Mouse (Mus musculus) forebrain, embryonic 12.5 days (tissue): ENCODE measurements around the gene Sigirr. TPM values are rescaled to one million over a fixed set of nuclear protein-coding genes. Genes with fewer than 3 reads are reported as not detected.

Experiments used
- ATAC-seq: fragments of 200-750 bp; cut with Nextera tagmentation; 2 replicates; pipeline ENCODE4 v1.8.0; 2017; ENCODE audit warnings: moderate TSS enrichment; ENCODE audit not compliant: low FRiP score
- H3K27ac ChIP-seq: fragments of 300-500 bp; sonication (generic); 2 replicates; pipeline ENCODE4 v1.5.1; 2016; ENCODE audit warnings: mild to moderate bottlenecking
- H3K27me3 ChIP-seq: fragments of 300-500 bp; sonication (generic); 2 replicates; pipeline ENCODE4 v1.6.1; 2016; ENCODE audit warnings: mild to moderate bottlenecking
- H3K36me3 ChIP-seq: fragments of 300-500 bp; sonication (generic); replicated peaks from 2 replicates; pipeline ENCODE4 v1.6.1; 2016; ENCODE audit warnings: mild to moderate bottlenecking
- H3K4me1 ChIP-seq: fragments of 300-500 bp; sonication (generic); 2 replicates; pipeline ENCODE4 v1.6.1; 2016
- H3K4me2 ChIP-seq: fragments of 300-500 bp; sonication (generic); 2 replicates; pipeline ENCODE4 v1.6.1; 2016; ENCODE audit warnings: mild to moderate bottlenecking, moderate library complexity
- H3K4me3 ChIP-seq: fragments of 300-500 bp; sonication (generic); replicated peaks from 2 replicates; pipeline ENCODE4 v1.5.1; 2016; ENCODE audit warnings: mild to moderate bottlenecking
- H3K9ac ChIP-seq: fragments of 300-500 bp; sonication (generic); 2 replicates; pipeline ENCODE4 v1.6.1; 2016; ENCODE audit warnings: mild to moderate bottlenecking
- H3K9me3 ChIP-seq: fragments of 300-500 bp; sonication (generic); 2 replicates; pipeline ENCODE4 v1.6.1; 2016
- WGBS: fragments of 180-500 bp; shearing (Covaris S2); methylation state at CpG from one replicate; pipeline ENCODE4 v1.1.7; 2016; 5-methylcytosine and 5-hydroxymethylcytosine counted together
- polyA plus RNA-seq: library from polyadenylated mRNA; unstranded; fragments of >200 nt; fragmentation: Nextera tagmentation; extraction: Ambion mirVana; gene quantifications from 2 replicates; pipeline ENCODE4 v1.2.1, GENCODE M21; 2016

The Sigirr gene
- polyA plus RNA-seq, 1 experiment from 2014 or later = 1.3 TPM

GRCm38 (mm10) chr7:141055785-141056184 lies 44.6 kb downstream of the Sigirr start:
- no peak overlapping the region for H3K9ac ChIP-seq
- peaks cover 11% of the 10 kb centered on the region for H3K4me1 ChIP-seq
- WGBS = 83% methylated on average over 4 of the region's 4 CpGs
- no peaks in the 10 kb centered on the region for H3K9me3 ChIP-seq
- no peak overlapping the region for H3K4me2 ChIP-seq
- no peak overlapping the region for H3K27ac ChIP-seq
- H3K36me3 ChIP-seq = 0 out of 2 replicates have a peak, but pooled peaks cover 2% of the 10 kb centered on the region
- ATAC-seq = no peak
- H3K4me3 ChIP-seq = no peak overlapping the region
- no peaks in the 10 kb centered on the region for H3K27me3 ChIP-seq

DNA sequence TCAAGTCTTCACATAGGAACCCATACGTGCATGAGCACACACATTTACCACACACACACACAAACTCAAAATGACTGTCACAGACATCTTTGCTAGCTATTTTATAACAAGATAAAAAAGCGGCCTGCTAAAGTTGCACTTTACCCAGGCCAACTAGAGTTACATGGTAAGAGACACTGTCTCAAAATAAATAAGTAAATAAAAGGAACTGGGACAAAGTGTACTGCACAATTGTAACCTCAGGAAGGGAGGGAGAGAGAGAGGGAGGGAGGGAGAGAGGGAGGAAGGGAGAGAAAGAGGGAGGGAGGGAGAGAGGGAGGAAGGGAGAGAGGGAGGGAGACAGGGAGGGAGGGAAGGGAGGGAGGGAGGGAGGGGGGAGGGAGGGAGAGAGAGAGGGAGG lies 48.0 kb downstream of the Sigirr start:
- no peak overlapping the region for H3K4me3 ChIP-seq
- H3K27ac ChIP-seq = no peak overlapping the region
- no peak overlapping the region for H3K9ac ChIP-seq
- H3K4me1 ChIP-seq = peaks cover 12% of the 10 kb centered on the region
- 85% methylated on average over 2 of the region's 2 CpGs for WGBS
- H3K4me2 ChIP-seq = no peak overlapping the region
- no peak for ATAC-seq
- no peaks in the 10 kb centered on the region for H3K27me3 ChIP-seq
- H3K36me3 ChIP-seq = 0 out of 2 replicates have a peak, but pooled peaks cover 2% of the 10 kb centered on the region
- no peaks in the 10 kb centered on the region for H3K9me3 ChIP-seq

DNA sequence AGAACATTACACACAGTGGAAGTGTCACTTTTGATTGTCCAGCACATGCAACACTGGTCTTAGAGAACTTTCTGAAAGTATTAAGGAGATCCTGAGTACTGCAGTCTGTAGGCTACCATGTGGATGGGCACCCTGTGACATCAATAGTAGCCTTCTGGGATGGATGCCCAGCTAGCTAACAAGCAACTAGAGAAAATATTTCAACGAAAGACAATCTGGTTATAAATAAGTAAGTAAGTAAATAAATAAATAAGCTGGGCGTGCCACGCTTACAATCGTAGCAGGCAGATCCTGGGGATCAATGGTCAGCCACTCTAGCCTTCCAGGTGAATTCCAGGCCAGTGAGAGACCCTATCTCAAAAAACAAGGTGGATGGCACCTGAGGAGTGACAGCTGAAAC lies 48.4 kb downstream of the Sigirr start:
- H3K36me3 ChIP-seq = 0 out of 2 replicates have a peak, but pooled peaks cover 2% of the 10 kb centered on the region
- no peak for ATAC-seq

GRCm38 (mm10) chr7:141051060-141051685 lies 49.2 kb downstream of the Sigirr start:
- Histone ChIP-seq H3K4me1 (peaks cover 16% of the 10 kb centered on the region), H3K4me2 (no peak overlapping the region), H3K27me3 (peaks cover 10% of the 10 kb centered on the region; the same call in 1 of the 2 replicates), H3K27ac (no peak overlapping the region), H3K36me3 (no peaks in the 10 kb centered on the region), H3K9me3 (no peaks in the 10 kb centered on the region), H3K9ac (no peak overlapping the region), H3K4me3 (no peak overlapping the region)
- WGBS = 76% methylated on average over 17 of the region's 17 CpGs
- no peak for ATAC-seq

More for the DNA sequence above, 48.4 kb downstream of the Sigirr start:
- no peak overlapping the region for H3K27ac ChIP-seq
- H3K9me3 ChIP-seq = no peaks in the 10 kb centered on the region
- H3K4me1 ChIP-seq = peaks cover 16% of the 10 kb centered on the region
- no peak overlapping the region for H3K4me2 ChIP-seq
- no peak overlapping the region for H3K9ac ChIP-seq
- H3K27me3 ChIP-seq = peaks cover 4% of the 10 kb centered on the region; the same call in 1 of the 2 replicates
- WGBS = 86% methylated on average over 4 of the region's 4 CpGs
- no peak overlapping the region for H3K4me3 ChIP-seq

GRCm38 (mm10) chr7:141049326-141049725 lies 51.0 kb downstream of the Sigirr start:
- peaks cover 16% of the 10 kb centered on the region for H3K4me1 ChIP-seq
- H3K4me3 ChIP-seq = no peak overlapping the region
- no peak overlapping the region for H3K9ac ChIP-seq
- peaks cover 10% of the 10 kb centered on the region; the same call in 1 of the 2 replicates for H3K27me3 ChIP-seq
- 91% methylated on average over 2 of the region's 2 CpGs for WGBS
- H3K9me3 ChIP-seq = no peaks in the 10 kb centered on the region
- no peak for ATAC-seq
- no peak overlapping the region for H3K4me2 ChIP-seq
- H3K36me3 ChIP-seq = no peaks in the 10 kb centered on the region
- no peak overlapping the region for H3K27ac ChIP-seq

- Histone ChIP-seq H3K4me1 (peaks cover 16% of the 10 kb centered on the region), H3K4me2 (peak overlapping the region; percentile 79), H3K9ac (peak overlapping the region; percentile 47), H3K27ac (0 out of 2 replicates have a peak overlapping the region, but pooled peaks have one; percentile 31), H3K9me3 (no peaks in the 10 kb centered on the region), H3K4me3 (peak overlapping the region; percentile 37), H3K36me3 (no peaks in the 10 kb centered on the region), H3K27me3 (peaks cover 10% of the 10 kb centered on the region; the same call in 1 of the 2 replicates)
- WGBS = 10% methylated on average over 21 of the region's 21 CpGs
- peak; percentile 92 for ATAC-seq
Observed at GRCm38 (mm10) chr7:141048226-141049218, 51.9 kb downstream of the Sigirr start.

DNA sequence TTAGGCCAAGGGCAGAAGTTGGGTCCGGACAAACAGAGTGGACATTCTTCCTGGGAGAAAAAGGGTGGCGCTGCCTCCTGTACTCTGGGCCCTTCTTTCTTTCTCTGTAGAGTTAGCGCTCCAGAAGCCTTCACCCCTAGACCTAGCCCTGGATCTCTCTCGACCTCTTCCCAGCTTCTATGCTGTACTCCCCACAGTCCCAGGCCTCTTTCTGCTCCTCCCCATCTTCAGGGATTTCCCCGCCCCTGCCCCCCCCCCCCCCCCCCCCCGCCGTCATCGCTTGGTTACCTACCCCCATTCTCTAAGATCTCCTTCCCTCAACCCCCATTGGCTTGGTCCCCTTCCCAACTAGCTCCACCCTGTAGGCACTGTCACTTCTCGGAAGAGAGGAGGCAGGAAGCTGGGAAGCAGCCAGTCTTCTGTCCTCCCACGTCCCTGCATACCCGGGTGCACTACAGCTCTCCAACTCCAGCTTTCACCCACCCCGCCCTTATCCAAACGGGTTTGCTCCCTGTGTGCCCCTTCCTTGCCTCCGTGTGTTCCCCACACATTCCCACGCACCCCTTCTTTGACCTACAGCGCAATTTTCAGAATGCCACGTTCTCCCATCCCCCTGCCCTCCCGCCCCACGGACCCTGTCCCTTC lies 52.7 kb downstream of the Sigirr start:
- Histone ChIP-seq H3K4me3 (peak overlapping the region; percentile 37), H3K27ac (0 out of 2 replicates have a peak overlapping the region, but pooled peaks have one; percentile 31), H3K27me3 (peaks cover 10% of the 10 kb centered on the region; the same call in 1 of the 2 replicates), H3K9ac (peak overlapping the region; percentile 47), H3K9me3 (no peaks in the 10 kb centered on the region), H3K4me1 (peaks cover 16% of the 10 kb centered on the region), H3K36me3 (no peaks in the 10 kb centered on the region), H3K4me2 (peak overlapping the region; percentile 79)
- 3% methylated on average over 15 of the region's 19 CpGs for WGBS
- peak; percentile 68 for ATAC-seq

DNA sequence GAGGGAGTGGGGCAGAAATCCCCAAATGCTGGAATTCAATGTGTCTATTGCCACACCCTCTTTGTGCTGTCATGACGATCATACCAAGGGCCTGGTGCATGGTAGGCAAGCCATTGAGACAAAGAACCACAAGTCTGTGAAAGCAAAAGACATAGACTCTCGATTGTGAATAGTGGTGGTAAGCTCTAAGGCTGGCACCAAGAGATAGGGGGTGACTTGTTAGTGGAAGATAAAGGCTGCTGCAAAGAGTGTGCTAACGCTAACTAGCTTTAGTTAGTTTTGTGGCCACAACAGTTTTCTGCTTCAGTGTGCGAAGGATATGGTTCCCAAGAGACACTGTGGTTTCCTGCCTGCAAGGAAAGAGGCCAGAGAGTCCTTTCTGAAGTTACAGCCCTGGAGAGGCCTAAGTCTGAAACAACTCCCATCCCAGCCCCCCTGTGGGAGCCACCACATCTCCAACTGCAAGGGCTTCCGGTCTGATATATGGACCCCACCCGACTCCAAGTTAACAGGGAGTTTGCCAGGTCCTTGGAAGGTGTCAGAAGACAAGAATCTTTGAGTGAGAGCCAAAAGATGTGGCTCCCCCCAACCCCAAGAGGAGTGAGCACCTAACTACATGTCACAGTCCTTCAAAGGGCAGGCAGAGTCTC lies 53.3 kb downstream of the Sigirr start:
- ATAC-seq = no peak
- no peaks in the 10 kb centered on the region for H3K36me3 ChIP-seq
- peaks cover 10% of the 10 kb centered on the region; the same call in 1 of the 2 replicates for H3K27me3 ChIP-seq
- H3K9ac ChIP-seq = peak overlapping the region; percentile 47; the same call in 1 of the 2 replicates
- no peak overlapping the region for H3K27ac ChIP-seq
- peak overlapping the region; percentile 79; the same call in 1 of the 2 replicates for H3K4me2 ChIP-seq
- 0 out of 2 replicates have a peak overlapping the region, but pooled peaks have one; percentile 37 for H3K4me3 ChIP-seq
- peaks cover 16% of the 10 kb centered on the region for H3K4me1 ChIP-seq
- H3K9me3 ChIP-seq = no peaks in the 10 kb centered on the region
- 80% methylated on average over 6 of the region's 6 CpGs for WGBS

GRCm38 (mm10) chr7:141042539-141042938 lies 57.8 kb downstream of the Sigirr start:
- Histone ChIP-seq H3K27ac (no peak overlapping the region), H3K9me3 (no peaks in the 10 kb centered on the region)

DNA sequence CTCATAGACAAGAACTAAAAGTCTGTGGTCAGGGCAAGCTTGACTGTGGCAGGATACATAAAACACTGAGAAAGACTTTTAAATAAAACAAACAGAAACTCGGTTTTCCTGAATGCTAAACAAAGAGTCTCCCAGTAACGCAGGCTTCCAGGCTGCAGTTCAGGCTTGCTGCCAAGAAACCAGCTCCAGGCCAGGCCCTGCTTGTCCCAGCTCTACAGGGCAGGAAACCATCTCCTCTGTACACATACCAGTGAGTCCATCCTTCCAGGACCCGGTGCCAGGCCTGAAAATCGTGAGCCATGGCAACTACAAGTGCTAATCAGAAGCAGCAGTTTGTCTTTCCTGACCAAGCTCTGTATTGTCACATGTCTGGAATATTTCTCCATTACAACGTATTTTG lies 58.7 kb downstream of the Sigirr start:
- Histone ChIP-seq H3K4me2 (no peak overlapping the region), H3K9me3 (no peaks in the 10 kb centered on the region), H3K27ac (0 out of 2 replicates have a peak overlapping the region, but pooled peaks have one; percentile 36), H3K27me3 (0 out of 2 replicates have a peak, but pooled peaks cover 3% of the 10 kb centered on the region), H3K9ac (no peak overlapping the region), H3K36me3 (no peaks in the 10 kb centered on the region), H3K4me1 (no peaks in the 10 kb centered on the region; the same call in 1 of the 2 replicates), H3K4me3 (no peak overlapping the region)
- no peak for ATAC-seq
- 33% methylated on average over 5 of the region's 5 CpGs for WGBS

More at GRCm38 (mm10) chr7:141042539-141042938, 57.8 kb downstream of the Sigirr start:
- Histone ChIP-seq H3K9ac (no peak overlapping the region), H3K4me3 (no peak overlapping the region), H3K36me3 (no peaks in the 10 kb centered on the region), H3K4me1 (peaks cover 6% of the 10 kb centered on the region), H3K27me3 (peaks cover 10% of the 10 kb centered on the region; the same call in 1 of the 2 replicates), H3K4me2 (no peak overlapping the region)
- WGBS = 53% methylated on average over 4 of the region's 4 CpGs
- ATAC-seq = no peak
